Mouse (Mus musculus) limb, embryonic 13.5 days (tissue): ENCODE measurements around the gene Ccdc42. TPM values are rescaled to one million over a fixed set of nuclear protein-coding genes. Genes with fewer than 3 reads are reported as not detected.
A peak's percentile ranks its signal among the peaks of the same experiment; 100 is the strongest.

Source experiments
- ATAC-seq: fragments of 200-750 bp; cut with Nextera tagmentation; 2 replicates; pipeline ENCODE4 v1.8.0; 2017; ENCODE audit warnings: low read depth, moderate number of reproducible peaks, moderate TSS enrichment; ENCODE audit not compliant: low FRiP score
- H3K27ac ChIP-seq: fragments of 300-500 bp; sonication (generic); 2 replicates; pipeline ENCODE4 v1.5.1; 2015; ENCODE audit warnings: inconsistent platforms, mild to moderate bottlenecking, moderate library complexity
- H3K27me3 ChIP-seq: fragments of 300-500 bp; sonication (generic); 2 replicates; pipeline ENCODE4 v1.6.1; 2015; ENCODE audit warnings: mild to moderate bottlenecking, inconsistent platforms
- H3K36me3 ChIP-seq: fragments of 300-500 bp; sonication (generic); 2 replicates; pipeline ENCODE4 v1.6.1; 2015; ENCODE audit warnings: inconsistent platforms, mild to moderate bottlenecking, moderate library complexity
- H3K4me1 ChIP-seq: fragments of 300-500 bp; sonication (generic); 2 replicates; pipeline ENCODE4 v1.6.1; 2015; ENCODE audit warnings: inconsistent platforms
- H3K4me2 ChIP-seq: fragments of 300-500 bp; sonication (generic); replicated peaks from 2 replicates; pipeline ENCODE4 v1.6.1; 2015; ENCODE audit warnings: inconsistent platforms, mild to moderate bottlenecking, moderate library complexity
- H3K4me3 ChIP-seq: fragments of 300-500 bp; sonication (generic); 2 replicates; pipeline ENCODE4 v1.5.1; 2015; ENCODE audit warnings: moderate library complexity, mild to moderate bottlenecking, inconsistent platforms
- H3K9ac ChIP-seq: fragments of 300-500 bp; sonication (generic); 2 replicates; pipeline ENCODE4 v1.6.1; 2015; ENCODE audit warnings: mild to moderate bottlenecking, inconsistent platforms
- H3K9me3 ChIP-seq: fragments of 300-500 bp; sonication (generic); 2 replicates; pipeline ENCODE4 v1.6.1; 2016; ENCODE audit warnings: inconsistent platforms
- WGBS: fragments of 180-500 bp; shearing (Covaris S2); methylation state at CpG from one replicate; pipeline ENCODE4 v1.1.7; 2015; 5-methylcytosine and 5-hydroxymethylcytosine counted together
- polyA plus RNA-seq: library from polyadenylated mRNA; unstranded; fragments of >200 nt; fragmentation: Nextera tagmentation; extraction: Ambion mirVana; gene quantifications from 2 replicates; pipeline ENCODE4 v1.2.1, GENCODE M21; 2015

Gene Ccdc42
- polyA plus RNA-seq, 1 experiment from 2014 or later: 1.1 TPM

DNA sequence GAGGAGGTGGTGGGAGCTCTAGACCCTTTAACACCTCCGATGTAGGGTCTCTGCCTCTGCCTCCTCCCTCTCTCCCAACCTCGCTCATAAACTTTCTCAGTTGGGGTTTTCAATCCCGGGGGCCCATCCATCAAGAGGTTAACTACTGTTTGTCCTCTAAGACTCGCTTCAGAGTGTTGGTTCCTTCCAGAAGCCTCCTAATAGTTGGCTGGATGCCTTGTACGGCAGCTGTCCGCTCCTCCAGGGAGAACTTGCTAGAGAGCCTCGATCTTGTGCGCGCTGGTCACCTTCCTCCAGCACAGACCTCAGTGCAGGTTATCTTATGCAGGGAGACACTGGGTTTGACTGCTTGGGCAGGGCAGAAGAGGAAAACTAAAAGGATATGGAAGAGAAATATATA, 35.9 kb downstream of the Ccdc42 start:
- Histone ChIP-seq H3K9me3 (no peaks in the 10 kb centered on the region), H3K4me3 (no peak overlapping the region; the same call in 1 of the 2 replicates), H3K27ac (0 out of 2 replicates have a peak overlapping the region, but pooled peaks have one; percentile 11), H3K27me3 (no peaks in the 10 kb centered on the region), H3K9ac (no peak overlapping the region), H3K4me1 (peaks cover 20% of the 10 kb centered on the region), H3K36me3 (no peaks in the 10 kb centered on the region), H3K4me2 (peak overlapping the region; percentile 59)
- no peak for ATAC-seq
- 55% methylated on average over 9 of the region's 9 CpGs for WGBS

DNA sequence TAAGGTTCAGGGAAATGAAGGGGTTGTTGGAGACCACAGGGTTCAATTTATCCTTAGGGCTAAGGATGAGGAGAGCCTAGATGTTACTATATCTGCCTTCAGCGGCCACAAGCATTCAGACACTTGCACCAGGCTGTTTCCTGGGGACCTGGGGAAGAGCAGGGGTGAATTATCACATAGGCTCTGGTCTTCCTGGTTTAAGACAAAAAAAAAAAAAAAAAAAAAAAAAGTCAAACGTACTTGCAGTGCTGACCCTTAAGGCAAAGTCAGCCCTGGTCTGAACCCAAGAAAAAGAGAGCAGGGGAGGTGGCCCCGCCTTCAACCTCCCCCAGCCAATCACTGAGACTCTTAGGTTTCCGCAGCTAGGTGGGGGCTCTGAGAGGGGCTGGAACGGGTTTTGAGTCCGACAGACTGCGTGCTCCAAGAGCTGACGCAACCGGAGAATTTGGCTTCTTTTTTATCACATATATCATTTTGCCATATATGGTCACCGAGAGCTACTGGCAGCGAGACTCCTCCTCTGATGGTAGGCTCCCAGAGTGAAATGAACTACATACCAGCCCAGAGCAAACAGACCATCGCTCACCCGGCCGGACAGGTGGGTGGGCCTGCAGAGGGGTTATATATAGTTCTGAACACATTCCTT, 36.5 kb downstream of the Ccdc42 start:
- WGBS: 3% methylated on average over 14 of the region's 14 CpGs

DNA sequence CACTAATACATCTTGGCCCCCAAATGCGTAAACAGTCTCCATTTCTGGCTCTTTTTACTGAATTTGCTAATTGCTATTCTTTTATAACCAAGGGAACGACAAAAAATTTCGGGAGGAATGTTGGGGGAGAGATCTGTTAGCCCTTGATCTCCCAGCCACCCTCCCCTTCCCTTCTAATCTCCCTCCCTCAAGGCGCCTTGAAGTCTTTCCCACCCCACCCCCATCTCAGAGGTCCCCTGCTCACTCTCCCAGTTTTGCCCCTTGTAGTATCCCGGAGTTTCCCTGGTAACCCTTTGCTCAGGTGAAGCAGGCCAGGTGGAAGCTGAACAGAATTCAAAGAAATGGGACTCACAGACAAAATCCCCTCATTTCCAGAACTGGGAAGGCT, 37.0 kb downstream of the Ccdc42 start:
- peak overlapping the region; percentile 11 for H3K27ac ChIP-seq
- peak overlapping the region; percentile 59 for H3K4me2 ChIP-seq
- no peaks in the 10 kb centered on the region for H3K9me3 ChIP-seq
- H3K27me3 ChIP-seq: no peaks in the 10 kb centered on the region
- ATAC-seq: 0 out of 2 replicates have a peak, but pooled peaks have one; percentile 45
- H3K4me3 ChIP-seq: peak overlapping the region; percentile 35
- 5% methylated on average over 5 of the region's 5 CpGs for WGBS
- H3K4me1 ChIP-seq: peaks cover 20% of the 10 kb centered on the region
- H3K9ac ChIP-seq: no peak overlapping the region
- H3K36me3 ChIP-seq: no peaks in the 10 kb centered on the region

More for the DNA sequence above, 36.5 kb downstream of the Ccdc42 start:
- Histone ChIP-seq H3K36me3 (no peaks in the 10 kb centered on the region), H3K27ac (peak overlapping the region; percentile 11; the same call in 1 of the 2 replicates), H3K9me3 (no peaks in the 10 kb centered on the region), H3K4me3 (peak overlapping the region; percentile 35), H3K4me1 (peaks cover 20% of the 10 kb centered on the region), H3K27me3 (no peaks in the 10 kb centered on the region), H3K9ac (no peak overlapping the region), H3K4me2 (peak overlapping the region; percentile 59)
- ATAC-seq: peak; percentile 93

DNA sequence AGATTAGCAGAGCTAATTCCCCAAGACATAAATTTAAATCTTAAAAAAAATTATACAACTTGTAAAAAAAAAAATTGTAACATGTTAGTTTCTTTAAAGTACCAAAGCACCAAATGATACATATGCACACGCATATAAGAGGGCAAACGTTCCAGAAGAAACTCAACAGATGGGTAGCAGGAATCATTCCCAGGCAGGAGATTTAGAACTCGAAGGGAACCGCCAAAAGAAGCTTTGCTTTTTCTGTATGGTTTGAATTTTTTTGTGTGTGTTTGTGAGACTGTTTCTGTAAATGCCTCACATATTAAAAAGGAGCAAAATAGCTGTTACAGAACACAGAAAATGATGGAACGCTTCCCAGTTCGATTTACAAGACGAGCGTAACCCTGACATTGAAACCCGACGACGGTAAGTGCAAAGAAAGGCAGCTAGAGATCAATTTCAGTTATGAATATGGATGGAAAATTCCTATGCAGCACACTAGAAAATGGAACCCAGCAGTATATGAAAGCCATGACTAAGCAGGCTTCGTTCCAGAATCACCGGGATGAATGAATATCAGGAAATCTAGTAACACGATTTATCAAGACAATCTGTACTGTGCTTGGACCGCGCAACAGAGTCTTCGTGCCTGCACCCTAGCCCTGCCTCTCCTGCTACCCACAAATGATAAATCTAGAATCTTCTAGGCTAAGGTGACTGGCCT, 44.9 kb downstream of the Ccdc42 start:
- no peaks in the 10 kb centered on the region for H3K9me3 ChIP-seq
- peaks cover 17% of the 10 kb centered on the region for H3K4me1 ChIP-seq
- no peaks in the 10 kb centered on the region for H3K27me3 ChIP-seq
- no peak overlapping the region for H3K9ac ChIP-seq
- no peak overlapping the region for H3K4me2 ChIP-seq
- ATAC-seq: no peak
- H3K4me3 ChIP-seq: no peak overlapping the region
- H3K36me3 ChIP-seq: no peaks in the 10 kb centered on the region
- 71% methylated on average over 17 of the region's 17 CpGs for WGBS
- H3K27ac ChIP-seq: peak overlapping the region; percentile 44; the same call in 1 of the 2 replicates

DNA sequence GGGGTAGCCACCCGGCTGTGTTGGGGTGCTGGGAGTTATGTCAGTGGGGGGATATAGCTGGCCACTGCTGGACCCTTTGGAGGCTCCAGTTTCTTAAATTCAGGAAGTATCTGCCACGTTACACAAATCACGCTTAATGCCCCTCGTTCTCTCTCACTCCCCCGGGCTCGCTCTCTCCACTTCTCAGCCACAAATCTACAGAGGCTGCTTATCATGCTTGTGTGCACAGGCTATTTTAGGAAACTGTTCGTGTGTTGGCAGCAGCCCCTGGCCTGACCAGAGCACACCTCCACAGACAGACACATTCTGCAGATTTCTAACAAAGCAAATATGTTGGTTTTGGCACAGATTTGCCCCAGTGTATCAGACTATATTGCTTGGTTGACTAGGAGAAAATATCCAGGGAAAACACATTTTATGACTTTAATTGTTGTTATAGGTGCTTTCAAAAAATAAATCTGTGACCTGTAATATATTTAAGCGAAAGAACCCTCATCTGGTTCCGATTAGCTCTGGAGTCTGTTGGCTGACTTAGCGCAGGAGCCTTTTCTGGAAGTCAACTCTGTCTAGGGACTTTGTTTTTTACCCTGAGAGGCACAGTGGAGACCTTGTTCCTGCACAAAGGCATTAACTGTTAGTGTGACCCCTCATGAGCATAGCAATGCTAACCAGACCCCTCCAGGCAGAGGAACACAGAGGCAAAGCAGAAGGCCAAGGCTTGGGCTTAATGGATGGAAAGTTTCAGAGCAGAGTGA, 51.2 kb downstream of the Ccdc42 start:
- no peaks in the 10 kb centered on the region for H3K9me3 ChIP-seq
- peak; percentile 91 for ATAC-seq
- no peaks in the 10 kb centered on the region for H3K36me3 ChIP-seq
- 6% methylated on average over 10 of the region's 10 CpGs for WGBS
- peak overlapping the region; percentile 54 for H3K4me2 ChIP-seq
- 0 out of 2 replicates have a peak overlapping the region, but pooled peaks have one; percentile 8 for H3K9ac ChIP-seq
- H3K27ac ChIP-seq: peak overlapping the region; percentile 96
- peak overlapping the region; percentile 8; the same call in 1 of the 2 replicates for H3K4me3 ChIP-seq
- peaks cover 33% of the 10 kb centered on the region for H3K4me1 ChIP-seq
- no peaks in the 10 kb centered on the region for H3K27me3 ChIP-seq

DNA sequence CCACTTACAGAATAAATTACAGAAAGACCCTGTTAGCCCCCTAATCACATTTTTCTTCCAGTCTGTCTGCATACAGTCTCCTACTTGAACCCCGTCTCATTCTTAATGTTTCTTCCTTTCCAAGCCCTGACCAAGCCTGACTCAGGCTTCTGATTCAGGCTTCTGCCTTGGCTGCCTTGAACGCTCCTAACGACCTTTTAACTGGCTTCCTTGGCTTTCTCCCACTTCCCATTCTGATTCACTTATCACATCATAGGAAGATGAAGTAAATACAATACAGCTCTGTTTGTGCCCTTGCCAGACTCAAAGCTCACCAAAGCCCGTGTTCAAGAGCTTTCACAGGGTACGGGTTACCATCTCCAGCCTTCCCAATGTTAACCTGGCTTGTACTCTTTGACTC, 54.5 kb downstream of the Ccdc42 start:
- 76% methylated on average over 5 of the region's 5 CpGs for WGBS
- H3K9ac ChIP-seq: no peak overlapping the region

DNA sequence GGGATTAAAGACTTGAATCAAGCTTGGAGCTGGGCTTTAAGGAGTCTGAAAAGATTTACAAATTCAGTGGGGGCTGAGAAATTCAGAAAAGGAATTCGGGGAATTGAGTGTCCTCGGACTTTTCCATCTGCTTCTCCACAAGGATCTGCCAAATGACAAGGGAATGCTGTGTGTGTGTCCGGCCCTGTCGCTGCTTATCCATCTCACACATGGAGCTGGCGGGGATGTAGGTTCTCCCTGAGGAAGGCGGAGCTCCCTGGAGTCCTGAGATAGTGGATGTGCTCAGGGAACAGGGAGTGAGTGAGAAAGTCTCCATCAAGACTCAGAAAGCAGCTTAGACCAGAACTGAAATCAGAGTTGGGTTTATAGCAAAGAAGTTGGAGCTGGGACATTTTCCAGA, 58.0 kb downstream of the Ccdc42 start:
- Histone ChIP-seq H3K9ac (no peak overlapping the region), H3K27me3 (no peaks in the 10 kb centered on the region), H3K36me3 (no peaks in the 10 kb centered on the region), H3K4me2 (no peak overlapping the region), H3K4me3 (no peak overlapping the region), H3K4me1 (peaks cover 12% of the 10 kb centered on the region; the same call in 1 of the 2 replicates), H3K9me3 (no peaks in the 10 kb centered on the region), H3K27ac (no peak overlapping the region)
- WGBS: 74% methylated on average over 6 of the region's 6 CpGs
- ATAC-seq: no peak

More for the DNA sequence above, 54.5 kb downstream of the Ccdc42 start:
- H3K9me3 ChIP-seq: no peaks in the 10 kb centered on the region
- no peak for ATAC-seq
- peaks cover 30% of the 10 kb centered on the region for H3K4me1 ChIP-seq
- no peaks in the 10 kb centered on the region for H3K36me3 ChIP-seq
- no peak overlapping the region for H3K27ac ChIP-seq
- H3K4me3 ChIP-seq: no peak overlapping the region
- no peak overlapping the region for H3K4me2 ChIP-seq
- no peaks in the 10 kb centered on the region for H3K27me3 ChIP-seq

Other genes with a start within 250 kb of the Ccdc42 start
- 5.5 and 7.0 TPM in 2 replicates for gene Ntn1, start 186.2 kb upstream of the Ccdc42 start, polyA plus RNA-seq
- 0.51 and 0.61 TPM in 2 replicates for gene Pik3r5, start 154.9 kb upstream of the Ccdc42 start, polyA plus RNA-seq
- 2.0 and 2.1 TPM in 2 replicates for gene Pik3r6, start 84.0 kb upstream of the Ccdc42 start, polyA plus RNA-seq
- gene Mfsd6l, start 30.8 kb upstream of the Ccdc42 start, polyA plus RNA-seq: 0.11 and 0.18 TPM in 2 replicates
- 151 and 159 TPM in 2 replicates for gene Myh10, start 104.5 kb downstream of the Ccdc42 start, polyA plus RNA-seq